Mouse (Mus musculus): Measurements from ENCODE around the gene Myo10. TPM values are rescaled to one million over a fixed set of nuclear protein-coding genes. Genes with fewer than 3 reads are reported as not detected.

Gene Myo10
- total RNA-seq, 2 experiments from 2014 or later: 40.9 to 44.9 TPM

DNA sequence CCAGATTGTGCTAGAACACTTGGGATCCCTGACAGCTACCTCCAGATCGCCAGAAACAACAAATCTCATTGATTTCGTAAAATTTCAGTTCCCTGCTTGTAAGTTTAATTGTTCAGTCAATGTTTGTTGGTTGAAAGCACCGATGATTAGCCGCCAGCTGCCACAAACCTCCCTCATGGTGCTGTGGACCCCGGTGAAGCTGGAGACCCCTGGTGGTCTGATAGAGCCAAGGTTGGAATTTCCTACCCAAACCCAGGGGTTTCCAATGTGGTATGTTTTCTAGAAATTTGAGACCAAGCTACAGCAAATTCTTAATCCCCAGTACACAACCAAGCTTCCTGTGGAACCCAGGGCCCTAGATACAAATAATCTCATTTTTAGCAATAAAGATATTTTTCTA, 179.4 kb downstream of the Myo10 start:
- no peak for DNase-seq (ENCODE audit: extremely low spot score in 1 of 2, low spot score in 2 of 2)
- intact Hi-C loops (cut with DNase I): no loop called here

DNA sequence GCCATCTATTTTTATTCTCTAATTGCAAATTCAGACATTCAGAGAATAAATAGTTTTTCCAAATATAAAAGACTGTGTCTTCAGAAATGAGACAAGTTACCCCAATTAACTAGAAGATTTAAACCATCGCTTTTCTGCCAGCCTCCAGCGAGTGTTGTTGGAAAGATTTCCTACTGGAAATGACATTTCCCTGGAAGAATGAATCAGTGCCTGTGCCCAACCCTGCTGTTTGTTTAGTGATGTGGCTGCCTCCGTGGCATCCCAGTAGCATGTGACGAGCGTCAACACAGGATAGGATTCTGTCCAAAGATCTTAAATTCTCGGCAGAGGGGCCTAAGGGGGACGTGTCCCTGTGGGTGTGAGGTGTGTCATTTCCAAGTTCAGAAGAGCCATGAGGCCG, 179.9 kb downstream of the Myo10 start:
- intact Hi-C loops (cut with DNase I): no loop called here
- DNase-seq (ENCODE audit: extremely low spot score in 1 of 2, low spot score in 2 of 2): no peak

DNA sequence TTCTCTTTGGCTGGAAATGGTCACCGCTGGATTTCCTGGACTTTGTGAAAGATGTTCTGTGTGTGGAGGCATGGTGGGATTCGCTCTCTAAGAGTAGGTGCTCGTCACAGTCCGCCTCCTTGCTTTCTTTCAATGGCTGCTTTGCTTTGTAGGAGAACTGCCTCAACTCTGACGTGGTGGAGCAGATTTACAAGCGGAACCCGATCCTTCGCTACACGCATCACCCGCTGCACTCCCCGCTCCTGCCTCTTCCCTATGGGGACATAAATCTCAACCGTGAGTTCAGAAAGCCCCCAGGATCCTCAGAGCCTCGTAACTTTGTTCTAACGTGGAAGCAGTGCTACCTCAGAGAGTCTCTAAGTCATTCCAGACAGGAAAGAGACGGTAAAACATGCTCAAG, 180.8 kb downstream of the Myo10 start:
- DNase-seq (ENCODE audit: extremely low spot score in 1 of 2, low spot score in 2 of 2): no peak
- intact Hi-C loops (cut with DNase I): no loop called here

DNA sequence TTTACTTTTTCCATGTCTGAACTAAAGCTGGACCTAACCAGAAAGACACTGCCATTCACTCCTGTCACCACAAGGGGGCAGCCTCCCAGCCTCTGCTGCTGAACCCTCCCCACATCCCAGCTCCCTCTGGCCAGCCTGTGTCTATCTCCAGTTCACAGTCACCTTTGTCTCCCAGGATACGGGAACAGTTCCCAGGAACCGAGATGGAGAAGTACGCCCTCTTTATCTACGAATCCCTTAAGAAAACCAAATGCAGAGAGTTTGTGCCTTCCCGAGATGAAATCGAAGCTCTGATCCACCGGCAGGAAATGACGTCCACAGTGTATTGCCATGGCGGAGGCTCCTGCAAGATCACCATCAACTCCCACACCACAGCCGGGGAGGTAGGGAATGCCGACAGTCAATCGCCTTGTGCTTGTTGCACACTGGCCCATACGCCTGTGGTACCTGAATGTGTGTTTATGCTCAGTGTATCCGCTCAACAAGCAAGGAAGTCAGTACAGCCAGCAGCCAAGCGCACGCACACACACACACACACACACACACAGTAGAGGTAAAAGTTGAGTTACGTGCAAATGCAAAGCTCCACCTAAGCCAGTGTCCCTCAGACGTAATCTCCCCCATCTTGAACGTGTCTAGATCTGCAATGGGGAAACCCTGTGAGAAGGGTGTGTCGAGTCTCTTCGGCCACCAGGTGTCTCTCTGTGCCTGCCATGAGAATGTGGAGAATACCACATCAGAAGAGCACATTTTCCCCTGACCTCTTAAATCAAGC, 183.2 kb downstream of the Myo10 start:
- intact Hi-C loops (cut with DNase I): loop anchor here (2.0 to 5.0 kb wide), 2 partner anchors 92 to 153 kb away; no protein-coding TSS in a partner anchor
- DNase-seq (ENCODE audit: extremely low spot score in 1 of 2, low spot score in 2 of 2): peak; percentile 75 to 79

DNA sequence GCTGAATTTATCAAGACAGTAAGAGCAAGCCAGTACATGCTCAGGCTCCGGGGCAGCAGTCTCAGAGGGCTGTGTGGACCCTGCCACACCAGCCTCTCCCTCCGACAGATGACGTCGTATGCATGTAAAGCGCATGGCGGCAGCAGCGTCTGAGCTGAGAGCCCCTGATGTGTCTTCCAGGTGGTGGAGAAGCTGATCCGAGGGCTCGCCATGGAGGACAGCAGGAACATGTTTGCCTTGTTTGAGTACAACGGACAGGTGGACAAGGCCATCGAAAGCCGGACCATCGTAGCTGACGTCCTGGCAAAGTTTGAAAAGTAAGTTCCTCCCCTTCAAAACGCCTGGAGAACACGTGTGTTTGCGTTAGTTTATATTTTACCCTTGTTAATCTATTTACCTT, 184.0 kb downstream of the Myo10 start:
- no peak for DNase-seq (ENCODE audit: extremely low spot score in 1 of 2, low spot score in 2 of 2)
- intact Hi-C loops (cut with DNase I): loop anchor here (5.0 kb wide), 1 partner anchor 91 kb away; no protein-coding TSS in a partner anchor

DNA sequence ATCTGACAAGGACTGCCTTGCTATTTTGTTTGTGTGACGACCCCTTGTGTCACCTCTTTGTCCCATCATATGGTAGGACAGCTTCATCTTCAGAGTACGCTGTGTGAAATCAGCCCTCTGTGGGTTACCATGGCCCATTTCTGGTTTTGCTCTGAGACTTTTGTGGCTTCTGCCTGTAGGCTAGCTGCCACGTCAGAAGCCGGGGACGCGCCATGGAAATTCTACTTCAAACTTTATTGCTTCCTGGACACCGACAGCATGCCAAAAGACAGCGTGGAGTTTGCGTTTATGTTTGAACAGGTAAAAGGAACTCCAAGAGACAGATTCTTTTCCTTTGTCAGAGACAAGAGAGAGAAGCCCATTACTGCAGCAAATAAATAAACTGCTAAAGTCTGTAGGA, 184.6 kb downstream of the Myo10 start:
- DNase-seq (ENCODE audit: extremely low spot score in 1 of 2, low spot score in 2 of 2): no peak
- intact Hi-C loops (cut with DNase I): loop anchor here (5.0 kb wide), 1 partner anchor 90 kb away; no protein-coding TSS in a partner anchor

DNA sequence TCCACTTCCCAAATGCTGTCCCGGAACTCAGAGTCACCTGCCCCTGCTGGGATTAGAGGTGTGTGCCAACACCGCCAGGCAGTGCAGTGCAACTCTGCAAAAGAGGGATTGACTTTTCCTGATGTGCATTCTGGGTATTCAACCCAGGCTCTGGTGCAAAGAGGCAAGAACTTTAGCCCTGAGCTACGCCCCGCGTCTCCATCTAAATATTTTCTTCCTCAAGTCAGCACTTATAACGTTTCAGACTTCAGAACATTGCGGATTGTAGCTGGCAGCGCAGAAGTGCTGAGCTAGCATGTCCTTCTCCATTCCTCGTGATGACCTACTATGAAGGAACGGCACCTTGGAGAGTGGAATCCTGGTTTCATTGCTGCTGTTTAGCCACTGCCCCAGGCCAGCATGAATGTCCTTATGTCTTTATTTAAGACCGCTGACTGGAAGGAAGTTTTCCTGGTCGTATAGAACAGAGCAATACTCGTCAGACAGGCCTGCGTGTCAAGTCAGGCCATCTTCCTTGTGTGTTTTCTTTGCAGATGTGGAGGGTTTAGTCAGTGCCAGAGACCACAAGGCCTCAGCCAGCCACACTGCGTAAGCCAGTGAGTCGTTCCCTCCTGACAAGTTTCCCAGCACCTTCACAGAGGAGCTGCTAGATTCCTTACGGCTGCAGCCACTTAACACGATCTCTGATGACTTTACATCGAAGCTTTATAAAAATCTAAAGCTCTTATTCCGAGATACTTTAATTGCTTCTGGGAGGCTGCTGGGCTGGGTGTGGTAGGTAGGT, 186.5 kb downstream of the Myo10 start:
- intact Hi-C loops (cut with DNase I): loop anchor here (5.0 kb wide), 1 partner anchor 88 kb away; no protein-coding TSS in a partner anchor
- no peak for DNase-seq (ENCODE audit: extremely low spot score in 1 of 2, low spot score in 2 of 2)

DNA sequence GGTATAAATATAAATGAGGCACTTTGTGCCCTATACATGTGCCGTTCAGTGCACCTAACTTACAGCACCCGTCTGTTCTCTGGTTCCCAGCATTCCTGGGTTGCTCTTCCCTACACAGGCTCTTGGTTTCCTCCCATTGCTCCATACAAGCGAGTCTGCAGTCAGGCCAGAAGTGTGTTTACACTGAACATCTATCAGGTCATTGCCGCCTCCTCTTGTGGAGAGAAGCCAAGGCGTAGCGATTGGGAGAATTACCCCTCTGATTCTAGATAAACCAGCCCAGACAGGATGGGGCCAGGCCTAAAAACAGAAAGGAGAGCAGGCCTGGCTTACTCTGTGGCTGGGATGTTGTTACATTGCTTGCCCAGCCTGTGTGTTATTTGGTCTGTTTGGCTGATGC, 187.3 kb downstream of the Myo10 start:
- DNase-seq (ENCODE audit: extremely low spot score in 1 of 2, low spot score in 2 of 2): no peak
- intact Hi-C loops (cut with DNase I): loop anchor here (5.0 kb wide), 2 partner anchors 88 to 133 kb away; no protein-coding TSS in a partner anchor

DNA sequence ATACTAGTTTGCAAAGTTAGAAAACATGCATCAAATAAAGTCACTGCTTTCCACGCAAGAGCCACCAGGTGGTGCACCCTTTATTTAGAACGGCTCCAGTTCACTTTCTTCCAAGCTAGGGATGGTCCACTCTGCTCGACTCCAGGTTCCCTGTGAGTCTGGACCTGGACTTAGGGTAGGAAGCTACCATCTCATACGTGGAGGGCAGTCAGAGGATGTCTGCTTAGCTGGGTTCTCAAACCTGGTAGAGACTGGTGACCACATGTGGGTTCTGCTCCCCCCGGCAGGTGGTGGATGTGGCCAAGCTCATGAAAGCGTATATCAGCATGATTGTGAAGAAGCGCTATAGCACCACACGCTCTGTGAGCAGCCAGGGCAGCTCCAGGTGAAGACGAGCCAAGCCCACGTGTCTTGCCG, 189.5 kb downstream of the Myo10 start:
- DNase-seq (ENCODE audit: extremely low spot score in 1 of 2, low spot score in 2 of 2): no peak
- intact Hi-C loops (cut with DNase I): loop anchor here (5.0 kb wide), 1 partner anchor 130 kb away; no protein-coding TSS in a partner anchor

DNA sequence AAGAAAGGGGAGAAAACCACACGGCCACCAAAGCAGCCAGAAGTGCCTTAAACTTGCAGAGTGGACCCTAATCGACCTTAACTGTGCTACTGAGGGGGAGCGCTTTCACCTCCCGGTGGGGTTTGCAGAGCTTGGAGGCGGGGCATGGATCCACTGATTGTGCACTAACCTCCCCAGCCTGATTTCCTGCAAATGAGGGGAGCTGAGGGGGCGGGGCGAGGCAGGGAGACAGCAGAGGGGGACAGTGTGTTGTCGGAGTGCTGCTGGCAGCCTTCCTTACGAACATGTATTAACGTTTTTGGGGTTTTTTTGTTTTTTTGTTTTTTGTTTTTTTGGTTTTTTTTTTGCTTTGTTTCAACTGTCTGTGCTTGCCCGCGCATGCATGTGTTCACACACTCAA, 190.2 kb downstream of the Myo10 start:
- intact Hi-C loops (cut with DNase I): loop anchor here (5.0 kb wide), 1 partner anchor 130 kb away; no protein-coding TSS in a partner anchor
- no peak for DNase-seq (ENCODE audit: extremely low spot score in 1 of 2, low spot score in 2 of 2)

DNA sequence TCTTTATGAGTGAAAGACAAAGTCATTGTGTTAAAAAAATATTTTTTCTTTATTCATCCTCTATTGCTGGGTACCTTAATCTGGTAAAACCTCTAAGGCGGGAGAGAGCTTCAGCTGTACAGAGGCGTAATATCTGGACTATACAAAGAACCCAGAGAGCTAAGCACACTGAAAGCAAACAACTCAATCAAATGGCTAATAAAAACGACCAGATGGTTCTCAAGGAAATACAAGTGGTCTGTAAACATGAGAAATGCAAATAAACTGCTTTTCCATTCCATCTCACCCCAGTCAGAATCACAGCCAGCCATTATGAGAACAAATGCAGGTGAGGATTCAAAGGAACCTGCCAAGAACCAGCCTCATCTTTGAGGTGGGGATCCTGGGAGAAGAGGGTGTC, 192.2 kb downstream of the Myo10 start:
- DNase-seq (ENCODE audit: extremely low spot score in 1 of 2, low spot score in 2 of 2): no peak
- intact Hi-C loops (cut with DNase I): loop anchor here (5.0 kb wide), 1 partner anchor 128 kb away; no protein-coding TSS in a partner anchor

DNA sequence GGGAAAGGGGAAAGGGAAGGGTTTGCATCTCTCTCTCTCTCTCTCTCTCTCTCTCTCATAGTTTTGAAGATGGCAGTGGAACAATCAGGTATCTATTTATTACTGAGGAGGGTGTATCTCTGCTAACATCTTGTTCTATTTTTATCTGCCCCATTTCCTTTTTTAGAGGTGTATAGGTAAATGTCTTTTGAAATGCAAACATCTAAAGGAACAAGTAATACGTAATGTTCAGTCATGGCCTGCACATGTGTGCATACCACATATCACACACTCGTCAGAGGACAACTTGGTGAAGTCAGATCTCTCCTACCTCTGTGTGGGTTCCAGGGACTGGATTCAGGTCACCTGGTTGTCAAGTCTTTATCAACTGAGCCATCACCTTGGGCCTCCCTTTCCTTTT, 194.9 kb downstream of the Myo10 start:
- intact Hi-C loops (cut with DNase I): no loop called here
- DNase-seq (ENCODE audit: extremely low spot score in 1 of 2, low spot score in 2 of 2): no peak

DNA sequence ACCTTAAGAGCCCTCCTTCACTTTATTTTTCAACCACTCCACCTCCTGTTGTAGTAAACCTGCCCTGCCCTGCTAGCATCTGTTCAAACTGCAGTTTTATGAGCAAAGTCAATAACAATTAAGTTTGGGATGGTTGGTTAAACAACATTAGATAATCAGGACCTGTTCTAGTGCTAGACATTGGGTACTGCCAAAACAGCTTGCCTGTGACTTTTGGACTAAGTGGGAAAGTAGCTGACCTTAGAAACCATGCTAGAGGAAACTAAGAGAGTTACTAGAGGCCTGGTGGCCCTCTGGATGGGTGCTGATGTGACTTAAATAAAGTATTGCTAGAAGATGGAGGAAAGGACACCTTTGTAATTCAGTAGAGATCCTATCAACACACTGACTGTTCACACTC, 199.7 kb downstream of the Myo10 start:
- DNase-seq (ENCODE audit: extremely low spot score in 1 of 2, low spot score in 2 of 2): no peak
- intact Hi-C loops (cut with DNase I): no loop called here

DNA sequence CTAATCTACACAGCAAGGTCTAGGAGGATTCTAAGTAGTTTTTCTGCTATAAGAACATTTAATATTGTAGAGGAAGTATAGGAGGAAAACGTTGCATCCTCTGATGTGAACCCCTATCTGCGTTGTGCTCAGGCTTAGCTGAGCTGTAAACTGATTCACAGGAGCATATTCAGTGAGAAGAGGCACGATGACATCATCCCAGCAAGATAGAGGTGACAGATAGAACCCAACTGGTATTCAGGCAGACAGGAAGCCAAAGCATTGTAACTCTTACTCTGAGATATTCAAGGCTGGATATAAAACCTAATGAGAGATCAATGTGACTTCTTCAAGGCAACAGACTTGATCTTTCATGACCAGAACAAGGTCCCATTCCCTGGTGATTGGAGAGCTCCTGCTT, 200.3 kb downstream of the Myo10 start:
- no peak for DNase-seq (ENCODE audit: extremely low spot score in 1 of 2, low spot score in 2 of 2)
- intact Hi-C loops (cut with DNase I): no loop called here

DNA sequence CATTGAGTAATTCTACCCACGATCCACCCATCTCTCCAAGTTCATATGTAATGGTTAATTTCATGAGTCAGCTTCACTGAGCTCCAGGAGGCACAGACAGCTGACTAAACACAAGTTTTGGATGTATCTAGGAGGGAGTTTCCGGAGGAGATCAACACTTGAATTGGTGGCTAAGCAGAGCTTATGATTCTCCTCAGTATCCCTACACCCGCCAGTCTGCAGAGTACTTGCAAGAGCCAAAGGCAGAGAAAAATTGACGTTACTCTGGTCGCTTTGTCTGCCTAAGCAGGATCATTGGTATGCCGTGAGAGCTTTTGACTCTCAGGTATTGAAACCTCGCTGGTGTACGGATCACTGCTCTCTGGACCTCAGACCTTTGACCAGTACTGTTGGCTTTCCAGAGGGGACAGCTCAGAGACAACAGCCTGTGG, 204.2 kb downstream of the Myo10 start:
- intact Hi-C loops (cut with DNase I): no loop called here
- no peak for DNase-seq (ENCODE audit: extremely low spot score in 1 of 2, low spot score in 2 of 2)

DNA sequence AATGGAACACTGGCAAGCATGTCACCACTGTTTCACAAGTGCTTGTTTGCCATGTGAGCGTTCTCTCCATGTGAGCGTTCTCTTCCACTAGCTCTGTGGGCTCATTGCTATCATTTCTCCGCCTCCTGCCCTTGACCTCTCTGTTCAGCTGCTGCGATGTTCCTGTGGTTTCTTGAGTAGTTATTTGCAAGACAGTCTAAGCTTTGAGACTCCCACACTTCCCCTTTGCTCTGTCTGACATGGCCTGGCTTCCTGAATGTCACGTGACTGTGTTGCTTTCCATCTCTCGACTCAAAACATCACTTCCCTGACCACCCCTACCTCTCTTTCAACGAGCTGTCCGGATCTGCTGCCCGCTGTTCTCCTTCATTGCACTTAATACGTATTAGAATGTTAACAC, 206.1 kb downstream of the Myo10 start:
- DNase-seq (ENCODE audit: extremely low spot score in 1 of 2, low spot score in 2 of 2): no peak
- intact Hi-C loops (cut with DNase I): no loop called here

DNA sequence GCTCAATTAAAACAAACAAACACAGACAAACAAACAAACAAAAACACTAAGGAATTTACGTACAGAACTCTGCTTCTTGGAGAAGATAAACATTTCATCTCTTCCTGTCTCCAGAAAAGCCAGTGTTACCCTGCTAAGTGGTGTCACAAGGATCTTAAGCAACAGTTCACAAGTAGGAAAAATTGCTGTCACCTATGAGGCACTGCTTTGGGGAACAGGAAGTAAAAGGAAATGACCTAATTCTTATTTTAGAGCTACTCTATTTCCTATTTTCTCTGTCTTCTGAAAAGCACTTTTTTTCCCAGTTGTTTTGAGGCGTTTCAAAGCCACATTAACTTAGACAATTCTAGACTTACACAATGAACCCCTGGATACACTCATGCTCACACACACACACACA, 208.1 kb downstream of the Myo10 start:
- DNase-seq (ENCODE audit: extremely low spot score in 1 of 2, low spot score in 2 of 2): no peak
- intact Hi-C loops (cut with DNase I): no loop called here

DNA sequence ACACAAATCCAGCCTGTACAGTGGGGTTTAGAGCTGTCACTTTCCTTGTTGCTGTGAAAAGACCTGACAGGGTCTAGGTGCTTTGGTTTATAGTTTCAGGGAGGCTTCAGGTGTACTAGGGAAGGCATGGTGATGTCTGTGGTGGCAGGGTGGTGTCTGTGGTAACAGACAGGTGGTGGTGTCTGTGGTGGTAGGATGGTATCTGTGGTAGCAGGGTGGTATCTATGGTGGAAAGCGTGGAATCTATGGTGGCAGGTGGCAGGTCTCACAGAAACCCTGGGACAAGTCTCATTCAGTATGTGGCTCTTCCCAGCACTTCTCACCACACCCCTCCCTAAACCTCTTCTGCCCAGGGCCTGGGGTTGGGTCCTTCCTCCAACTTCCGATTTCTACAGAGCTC, 212.0 kb downstream of the Myo10 start:
- no peak for DNase-seq (ENCODE audit: extremely low spot score in 1 of 2, low spot score in 2 of 2)
- intact Hi-C loops (cut with DNase I): no loop called here

DNA sequence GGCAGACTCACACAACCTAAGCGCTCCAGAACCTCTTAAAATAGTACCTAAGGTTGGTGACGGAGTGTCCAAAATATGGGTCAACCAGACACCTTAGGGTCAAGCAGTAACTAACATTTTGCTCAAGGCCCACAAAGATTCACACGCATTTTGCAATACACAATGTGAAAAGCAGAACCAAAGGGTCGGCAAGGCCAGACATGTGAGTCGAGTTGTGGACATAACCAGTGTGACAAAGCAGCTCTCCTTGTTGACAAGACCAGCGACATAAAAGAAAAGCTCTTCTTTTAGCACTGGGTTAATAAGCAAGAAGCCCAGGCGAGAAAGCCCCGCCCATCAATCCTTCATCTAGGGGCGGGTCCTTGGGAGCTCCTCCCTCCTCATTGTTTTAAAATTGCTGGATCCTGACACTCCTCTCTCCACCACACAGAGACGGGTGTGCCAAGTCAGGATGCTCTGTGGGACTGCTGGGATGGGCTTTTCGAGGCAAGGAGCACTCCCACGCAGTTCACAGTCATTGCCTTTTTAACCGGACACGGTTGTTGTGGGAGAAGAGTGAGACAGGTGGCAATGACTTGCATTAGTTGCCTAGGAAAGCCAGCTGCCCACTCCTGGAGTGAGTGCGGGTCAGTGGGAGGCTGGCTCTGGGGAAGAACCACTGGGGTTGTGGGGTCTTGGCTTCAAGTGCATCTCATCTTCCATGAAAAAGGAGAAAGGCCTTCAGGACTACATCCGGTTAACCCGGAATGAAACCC, 212.8 kb downstream of the Myo10 start:
- no peak for DNase-seq (ENCODE audit: extremely low spot score in 1 of 2, low spot score in 2 of 2)
- intact Hi-C loops (cut with DNase I): no loop called here
